Mouse (Mus musculus) heart, postnatal 36 days (tissue): ENCODE data around the gene Hfe2. TPM values are rescaled to one million over a fixed set of nuclear protein-coding genes. Genes with fewer than 3 reads are reported as not detected.

ENCODE experiments used
- DNase-seq, 2 experiments: peaks; one replicate each; pipeline ENCODE4 v3.0.0; 2021 to 2022
- intact Hi-C: fragments of 180-260 bp; cut with DNase I; formaldehyde crosslinking; loops from one replicate; pipeline ENCODE4 v1.15.1; 2025
- total RNA-seq, 2 experiments: library from RNA; stranded (reverse); gene quantifications; 2 replicates each; pipeline ENCODE4 v1.2.3; 2021

The Hfe2 gene
- total RNA-seq, 2 experiments from 2014 or later, result 261 to 293 TPM

- intact Hi-C loops, result no loop called here
- peak; percentile 27 to 33 for DNase-seq
These were observed 43.6 kb downstream of the Hfe2 start for GRCm38 (mm10) chr3:96568605-96569004.

DNA sequence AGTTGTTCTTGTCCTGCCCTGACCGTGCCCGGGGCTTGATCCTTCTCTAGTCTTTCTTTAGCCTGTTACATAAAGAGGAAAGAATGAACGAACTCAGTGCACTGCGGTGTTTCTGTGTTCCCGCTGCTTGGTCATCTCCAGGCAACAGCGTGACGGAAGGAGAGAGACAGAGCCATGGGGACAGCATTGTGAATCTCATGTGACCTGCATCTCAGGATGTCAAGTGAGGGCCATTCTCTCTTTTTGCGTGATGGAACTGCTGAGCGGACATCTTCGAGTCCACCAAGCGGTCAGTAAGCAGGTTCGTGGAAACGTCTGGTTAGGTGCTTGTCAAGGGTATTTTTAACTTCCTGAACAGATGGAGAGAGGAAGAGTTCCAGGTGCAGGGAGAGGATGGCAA, 44.5 kb downstream of the Hfe2 start:
- DNase-seq, result peak; percentile 26 to 60

DNA sequence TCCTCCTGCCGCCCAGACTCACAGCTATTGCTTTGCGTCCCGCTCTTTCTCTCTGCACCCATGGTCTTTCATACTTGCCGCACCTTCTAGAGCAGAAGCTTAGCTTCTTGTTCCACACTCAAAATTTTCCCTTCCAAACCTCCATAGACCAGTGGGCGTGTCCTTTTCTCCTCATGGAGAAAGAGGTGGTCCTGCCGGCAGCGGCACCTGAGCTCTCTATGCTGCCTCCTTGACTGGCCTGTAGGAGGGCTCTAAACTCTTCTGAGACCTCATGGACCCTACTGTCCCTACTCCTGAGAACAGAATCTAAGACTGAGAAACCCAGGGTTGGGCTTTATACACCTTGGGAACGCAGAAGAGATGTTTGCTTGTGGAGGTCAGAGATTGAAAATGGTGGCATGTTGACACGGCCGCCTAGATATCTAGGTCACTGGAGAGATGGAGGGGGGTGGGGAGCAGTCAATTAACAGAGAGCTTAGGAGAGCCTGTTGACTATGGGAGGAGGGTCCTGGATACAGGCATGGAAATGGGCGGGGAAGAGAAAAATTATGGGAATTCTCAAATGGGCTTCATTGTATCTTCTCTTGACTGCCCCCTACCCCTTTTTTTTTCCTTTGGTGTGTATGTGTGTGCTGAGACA, 45.1 kb downstream of the Hfe2 start:
- intact Hi-C loops, result no loop called here
- peak in 1 of 2 experiments; percentile 15 for DNase-seq

More for the DNA sequence above, 44.5 kb downstream of the Hfe2 start:
- intact Hi-C loops, result no loop called here

GRCm38 (mm10) chr3:96570643-96571042, 45.7 kb downstream of the Hfe2 start:
- peak; percentile 15 to 50 for DNase-seq
- intact Hi-C loops, result no loop called here

GRCm38 (mm10) chr3:96571336-96571735, 46.4 kb downstream of the Hfe2 start:
- peak; percentile 11 to 33 for DNase-seq
- intact Hi-C loops, result no loop called here

GRCm38 (mm10) chr3:96571896-96572698, 47.1 kb downstream of the Hfe2 start:
- DNase-seq, result peak; percentile 65 to 75

DNA sequence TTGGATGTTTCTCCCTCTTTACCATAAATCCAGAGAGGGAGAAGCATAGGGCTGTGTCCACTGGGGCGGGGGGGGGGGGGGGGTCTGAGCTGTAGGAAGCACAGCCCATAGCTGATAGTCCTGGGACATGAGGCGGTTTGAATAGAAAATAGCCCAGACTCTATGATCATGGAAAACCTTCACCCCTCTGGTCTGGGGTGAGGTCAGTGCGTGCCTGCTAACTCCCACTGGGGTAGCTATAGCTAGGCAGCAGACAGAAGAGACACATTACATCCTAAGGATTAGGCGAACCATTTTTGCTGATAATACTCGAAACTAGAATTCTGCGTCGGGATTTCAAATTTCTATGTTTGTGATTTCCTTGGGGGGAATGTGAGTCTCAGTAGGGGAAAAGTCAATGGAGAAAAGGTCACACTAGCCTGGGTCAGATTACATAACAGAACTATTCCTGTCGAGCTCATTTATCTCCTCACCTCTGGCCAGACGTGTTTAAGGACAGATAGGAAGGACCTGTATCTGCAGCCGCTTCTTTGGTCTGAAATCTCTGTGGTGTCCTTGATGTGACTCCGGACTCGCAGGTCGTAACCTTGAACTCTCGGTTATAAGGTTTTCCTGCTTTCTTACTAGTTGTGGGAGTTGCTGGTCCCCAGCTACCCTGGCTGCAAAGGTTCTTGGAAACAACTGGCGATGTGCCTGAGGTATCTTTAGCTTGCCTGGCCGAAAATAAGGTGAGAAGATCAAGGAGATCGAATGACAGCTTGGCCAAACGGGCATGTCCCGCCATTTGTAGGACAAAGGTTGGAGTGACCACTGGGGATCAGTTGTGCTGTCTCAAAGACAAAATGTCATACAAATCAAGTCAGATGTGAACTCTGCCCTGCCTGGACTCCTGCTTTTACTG, 48.9 kb downstream of the Hfe2 start:
- peak; percentile 32 to 63 for DNase-seq
- intact Hi-C loops, result no loop called here

More at GRCm38 (mm10) chr3:96571896-96572698, 47.1 kb downstream of the Hfe2 start:
- intact Hi-C loops, result no loop called here

DNA sequence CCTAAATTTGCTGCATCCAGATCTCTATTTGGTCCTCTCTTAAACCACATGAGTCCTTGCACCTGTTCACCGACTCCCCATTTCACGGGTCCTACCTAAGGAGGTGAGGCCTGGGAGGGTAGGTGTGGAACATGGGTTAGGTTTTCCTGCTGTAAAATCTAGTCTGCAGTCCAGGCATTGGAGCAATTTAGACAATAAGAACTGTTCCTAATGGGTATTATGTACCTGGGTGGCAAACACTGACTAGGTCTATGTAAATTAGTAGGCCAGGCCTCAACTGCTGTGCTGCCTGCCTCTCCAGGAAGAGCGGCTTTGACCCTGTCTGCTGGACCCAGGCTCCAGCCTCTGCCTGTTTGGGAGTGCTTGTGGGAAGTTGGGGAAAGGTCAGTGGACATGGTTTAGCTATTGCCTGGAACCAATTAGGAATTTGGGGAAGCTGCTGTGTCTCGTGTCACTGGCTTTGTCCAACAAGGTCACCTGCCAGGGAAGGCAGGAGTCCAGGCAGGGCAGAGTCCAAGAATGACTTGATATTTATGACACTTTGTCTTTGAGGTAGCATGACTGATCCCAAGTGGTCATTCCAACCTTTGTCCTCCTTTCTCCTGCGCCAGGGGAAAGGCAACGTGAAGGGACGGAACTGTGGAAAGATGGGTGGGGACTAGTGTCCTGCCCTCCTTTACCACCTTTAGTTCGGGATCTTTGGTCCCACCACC, 50.5 kb downstream of the Hfe2 start:
- peak; percentile 80 to 84 for DNase-seq
- intact Hi-C loops, result no loop called here

- DNase-seq, result peak in 1 of 2 experiments; percentile 75
- intact Hi-C loops, result loop anchor here (1.0 kb wide), 2 partner anchors 12 to 19 kb away; partner anchors contain the start of gene Txnip
These were observed 51.2 kb downstream of the Hfe2 start for GRCm38 (mm10) chr3:96576005-96576658.

- peak; percentile 93 to 95 for DNase-seq
- intact Hi-C loops, result loop anchor here (1.0 kb wide), 2 partner anchors 13 to 20 kb away; partner anchors contain the start of gene Txnip
These were observed 51.9 kb downstream of the Hfe2 start, which contains the start of gene Gm16253 for GRCm38 (mm10) chr3:96576690-96577541. TSS of gene Gm16253 (plus strand) at chr3:96576984.

DNA sequence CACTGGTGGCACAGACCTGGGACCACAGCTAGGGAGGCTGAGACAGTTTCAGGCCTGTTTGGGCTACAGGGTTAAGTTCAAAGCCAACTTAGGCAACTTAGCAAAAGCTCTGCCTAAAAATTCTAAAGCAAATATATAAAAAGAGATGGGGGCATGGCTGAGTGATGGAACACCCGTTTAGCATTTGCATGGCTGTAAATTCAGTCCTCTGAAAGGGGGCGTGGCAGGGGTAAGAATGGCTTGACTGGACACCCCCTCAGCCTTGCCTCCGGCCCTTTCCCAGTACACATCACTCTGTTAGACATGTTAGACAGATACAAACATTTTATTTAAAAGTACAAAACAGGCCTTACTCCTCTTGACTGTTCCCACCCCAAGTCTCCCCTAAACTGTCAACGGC, 52.6 kb downstream of the Hfe2 start:
- intact Hi-C loops, result no loop called here
- DNase-seq, result peak; percentile 16 to 42

Other genes with a start within 250 kb of the Hfe2 start
- 1 to 10 TPM in 1 of 2 experiments, under 1 TPM in 1; 0.47 to 1.4 TPM for gene Fcgr1, start 231.2 kb upstream of the Hfe2 start, total RNA-seq
- gene BC107364, start 72.9 kb upstream of the Hfe2 start, total RNA-seq, result not detected
- 1,000 to 10,000 TPM in 1 of 2 experiments, 100 to 1,000 TPM in 1; 646 to 1,158 TPM for gene Txnip, start 32.8 kb downstream of the Hfe2 start, total RNA-seq
- 1 to 10 TPM in 1 of 2 experiments, under 1 TPM in 1; 0.89 to 2.8 TPM for gene Gm16253, start 51.8 kb downstream of the Hfe2 start, total RNA-seq
- gene Polr3gl, start 69.0 kb downstream of the Hfe2 start, total RNA-seq, result 10 to 100 TPM; 30.3 to 33.0 TPM
- 1 to 10 TPM; 1.3 to 2.2 TPM for gene Ankrd34a, start 71.5 kb downstream of the Hfe2 start, total RNA-seq
- gene Lix1l, start 76.0 kb downstream of the Hfe2 start, total RNA-seq, result 10 to 100 TPM; 27.6 to 32.1 TPM
- gene Rbm8a, start 104.8 kb downstream of the Hfe2 start, total RNA-seq, result 10 to 100 TPM; 30.9 to 40.9 TPM
- 10 to 100 TPM; 33.5 to 36.8 TPM for gene Pex11b, start 110.2 kb downstream of the Hfe2 start, total RNA-seq
- not detected for gene Gm42957, start 110.3 kb downstream of the Hfe2 start, total RNA-seq
- under 1 TPM; 0.61 to 0.62 TPM for gene Itga10, start 120.4 kb downstream of the Hfe2 start, total RNA-seq
- gene Ankrd35, start 145.0 kb downstream of the Hfe2 start, total RNA-seq, result 1 to 10 TPM in 1 of 2 experiments, under 1 TPM in 1; 0.78 to 1.7 TPM
- gene Pias3, start 171.2 kb downstream of the Hfe2 start, total RNA-seq, result 10 to 100 TPM; 16.5 to 17.1 TPM
- gene Nudt17, start 183.4 kb downstream of the Hfe2 start, total RNA-seq, result 1 to 10 TPM; 3.0 to 3.4 TPM
- gene Polr3c, start 202.5 kb downstream of the Hfe2 start, total RNA-seq, result 10 to 100 TPM; 24.4 to 26.4 TPM
- 10 to 100 TPM; 19.8 to 27.3 TPM for gene Rnf115, start 202.5 kb downstream of the Hfe2 start, total RNA-seq